Mouse (Mus musculus) G1E-ER4 (cell line): ENCODE data around the gene Ddx28. TPM values are rescaled to one million over a fixed set of nuclear protein-coding genes. Genes with fewer than 3 reads are reported as not detected.
A peak's percentile ranks its signal among the peaks of the same experiment; 100 is the strongest.

Experiments
- GATA1 ChIP-seq: IDR thresholded peaks from one replicate; pipeline ENCODE4 v1.8.0; 2012; ENCODE audit warnings: low read length, inconsistent platforms
- polyA plus RNA-seq: library from polyadenylated mRNA; stranded (reverse); fragments of >175 nt; gene quantifications from 2 replicates; pipeline ENCODE4 v1.2.3, GENCODE M21; 2012

Ddx28 gene
- polyA plus RNA-seq, 1 experiment = 32.4 TPM

GRCm38 (mm10) chr8:106040218-106040617 is 28.5 kb upstream of the Ddx28 start:
- no peak for TF ChIP-seq GATA1

GRCm38 (mm10) chr8:106039605-106040004 is 27.9 kb upstream of the Ddx28 start:
- TF ChIP-seq GATA1 = no peak

- no peak for TF ChIP-seq GATA1
Measured at GRCm38 (mm10) chr8:106038721-106039120, 27.0 kb upstream of the Ddx28 start.

GRCm38 (mm10) chr8:106022483-106022882 is 10.8 kb upstream of the Ddx28 start:
- TF ChIP-seq GATA1 = no peak

GRCm38 (mm10) chr8:106018039-106018438 is 6.4 kb upstream of the Ddx28 start:
- no peak for TF ChIP-seq GATA1

- no peak for TF ChIP-seq GATA1
Measured at GRCm38 (mm10) chr8:106017130-106017529, 5.4 kb upstream of the Ddx28 start.

- TF ChIP-seq GATA1 = peak; percentile 23
Measured at GRCm38 (mm10) chr8:106016284-106016683, 4.6 kb upstream of the Ddx28 start.

GRCm38 (mm10) chr8:106010748-106011642 is 687 bp downstream of the Ddx28 start:
- TF ChIP-seq GATA1 = no peak

- no peak for TF ChIP-seq GATA1
Measured at GRCm38 (mm10) chr8:106007135-106007534, 4.5 kb downstream of the Ddx28 start.

GRCm38 (mm10) chr8:106006413-106006812 is 5.3 kb downstream of the Ddx28 start:
- no peak for TF ChIP-seq GATA1

GRCm38 (mm10) chr8:106005875-106006274 is 5.8 kb downstream of the Ddx28 start, which contains the start of gene Dpep2nb:
TSS of gene Dpep2nb (minus strand) at chr8:106005975.
- TF ChIP-seq GATA1 = no peak

GRCm38 (mm10) chr8:106004538-106005207 is 7.0 kb downstream of the Ddx28 start:
- TF ChIP-seq GATA1 = no peak

- TF ChIP-seq GATA1 = no peak
Measured at GRCm38 (mm10) chr8:106001908-106002307, 9.8 kb downstream of the Ddx28 start.

- no peak for TF ChIP-seq GATA1
Measured at GRCm38 (mm10) chr8:105998971-105999370, 12.7 kb downstream of the Ddx28 start.

GRCm38 (mm10) chr8:105996359-105996758 is 15.3 kb downstream of the Ddx28 start:
- TF ChIP-seq GATA1 = no peak

GRCm38 (mm10) chr8:105993226-105993625 is 18.5 kb downstream of the Ddx28 start:
- TF ChIP-seq GATA1 = no peak
